Mouse (Mus musculus): ENCODE results near the gene Dclre1c.
"Not testable (repeated sequence)": the region's sequence is repeated elsewhere in the genome, so short reads cannot be mapped to it uniquely, and the experiment has no call there.

The Dclre1c gene

DNA sequence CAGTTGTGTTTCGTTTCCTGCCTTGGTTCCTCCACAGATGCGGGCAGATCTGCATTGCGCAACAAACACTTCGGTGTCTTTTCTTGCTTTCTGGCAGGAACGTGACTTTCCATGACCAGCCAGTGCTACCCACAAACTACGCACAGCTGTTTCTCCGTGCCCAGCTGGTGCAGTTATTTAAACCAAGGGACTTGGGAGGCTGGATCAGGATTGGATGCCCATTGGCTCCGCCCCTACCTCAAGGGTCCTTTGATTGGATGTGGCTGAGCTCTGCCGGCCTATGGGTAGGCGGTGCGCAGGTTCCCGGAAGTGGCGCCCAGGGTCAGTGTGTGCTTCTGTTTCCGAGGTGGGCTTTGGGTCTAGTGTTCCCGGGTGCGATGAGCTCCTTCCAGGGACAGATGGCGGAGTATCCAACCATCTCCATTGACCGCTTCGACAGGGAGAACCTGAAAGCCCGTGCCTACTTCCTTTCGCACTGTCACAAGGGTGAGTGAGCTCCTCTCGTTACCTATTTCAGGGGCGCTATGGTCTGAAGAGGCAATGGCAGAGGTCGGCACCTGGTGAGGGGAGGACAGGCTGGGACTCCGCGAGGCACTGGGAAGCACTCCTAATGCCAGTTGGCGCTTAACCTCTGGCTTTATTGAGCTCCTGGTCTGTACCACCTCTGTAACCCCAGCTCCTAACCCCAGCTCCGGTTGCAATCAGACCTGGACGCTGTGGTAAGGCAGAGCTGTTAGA lies at the start of gene Dclre1c:
Gene Dclre1c (plus strand): TSS at position 291 of the 738 bp plus-strand sequence.
- DNase-seq: peak; percentile 91 to 96

- DNase-seq: no peak
Measured at GRCm38 (mm10) chr2:3387105-3387860, 36.6 kb upstream of the Dclre1c start.

DNA sequence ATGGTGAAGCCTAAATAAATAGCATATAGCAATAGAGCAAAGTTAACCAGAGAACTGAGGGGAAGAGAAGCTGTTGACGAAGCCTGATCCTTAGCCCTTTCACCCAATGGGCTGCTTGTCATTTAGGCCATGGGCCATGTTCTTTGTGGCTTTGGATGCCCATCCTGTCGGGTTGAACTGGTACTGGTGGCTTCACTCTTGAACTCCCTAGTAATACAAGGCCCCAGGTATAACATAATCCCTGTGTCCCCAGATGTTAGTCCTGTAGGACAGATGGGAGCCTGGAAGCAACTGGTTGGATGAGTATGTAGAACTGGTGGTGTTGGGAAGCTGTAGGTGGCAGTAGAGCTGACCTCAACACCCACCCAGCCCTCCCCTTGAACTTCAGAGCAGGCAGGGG lies 32.0 kb upstream of the Dclre1c start:
- no peak for DNase-seq

DNA sequence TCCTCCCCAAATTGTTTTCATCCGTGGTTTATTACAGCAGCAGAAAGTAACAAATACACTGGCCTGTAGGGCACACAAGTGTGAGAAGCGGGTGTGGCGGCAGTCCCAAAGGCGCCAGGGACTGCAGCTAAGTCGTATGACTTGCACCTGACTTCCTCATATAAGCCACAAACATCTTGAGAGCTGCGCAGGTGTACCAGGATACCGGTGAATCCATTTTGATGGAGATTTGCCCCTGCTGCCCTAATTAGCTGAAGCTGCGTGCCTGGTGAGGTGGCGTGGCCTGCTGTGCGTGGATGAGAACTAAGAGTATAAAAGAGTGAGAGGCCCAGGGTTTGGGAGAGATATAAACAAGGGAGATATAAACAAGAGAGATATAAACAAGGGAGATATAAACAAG lies 26.8 kb upstream of the Dclre1c start, which contains the start of gene Olah:
Gene Olah (minus strand): TSS at position 101 of the 400 bp plus-strand sequence.
- not testable (repeated sequence) for DNase-seq

DNA sequence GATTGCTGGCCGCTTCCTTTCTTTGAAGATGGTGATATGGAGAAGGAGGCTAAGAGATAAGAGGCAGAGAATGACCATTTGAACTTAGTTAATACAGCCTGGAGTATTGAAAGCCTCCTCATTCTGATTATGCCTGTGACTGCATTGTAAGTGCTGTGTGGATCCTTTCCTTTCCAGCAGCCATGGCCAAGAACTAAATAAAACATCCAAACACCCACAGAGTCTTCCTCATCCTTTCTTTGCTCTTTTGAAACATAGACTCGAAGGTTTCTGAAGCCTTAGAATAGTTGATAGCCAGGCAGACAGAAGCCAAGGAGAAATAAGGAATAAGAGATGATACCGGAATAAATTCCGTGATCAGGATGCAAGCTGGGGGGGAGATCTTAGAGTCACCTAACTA lies 17.9 kb upstream of the Dclre1c start:
- DNase-seq: no peak

DNA sequence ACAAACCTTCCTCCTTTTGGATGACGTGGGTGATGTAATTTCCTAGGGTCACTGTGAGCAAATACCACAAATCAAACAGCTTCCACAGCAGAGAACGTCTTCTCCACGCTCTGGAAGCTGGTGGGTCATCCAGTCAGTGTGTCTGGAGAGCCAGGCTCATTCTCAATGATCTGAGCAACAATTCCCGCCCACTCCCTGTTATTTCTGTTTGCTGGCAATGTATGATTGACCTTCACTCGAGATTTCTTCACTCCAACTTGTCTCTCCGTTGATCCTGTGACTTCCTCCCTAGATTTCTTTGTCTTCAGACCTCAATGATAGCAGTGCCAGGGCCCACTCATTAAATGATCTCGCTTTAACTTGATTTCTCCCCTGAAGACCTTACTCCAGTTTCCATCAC lies 16.2 kb upstream of the Dclre1c start:
- no peak for DNase-seq

DNA sequence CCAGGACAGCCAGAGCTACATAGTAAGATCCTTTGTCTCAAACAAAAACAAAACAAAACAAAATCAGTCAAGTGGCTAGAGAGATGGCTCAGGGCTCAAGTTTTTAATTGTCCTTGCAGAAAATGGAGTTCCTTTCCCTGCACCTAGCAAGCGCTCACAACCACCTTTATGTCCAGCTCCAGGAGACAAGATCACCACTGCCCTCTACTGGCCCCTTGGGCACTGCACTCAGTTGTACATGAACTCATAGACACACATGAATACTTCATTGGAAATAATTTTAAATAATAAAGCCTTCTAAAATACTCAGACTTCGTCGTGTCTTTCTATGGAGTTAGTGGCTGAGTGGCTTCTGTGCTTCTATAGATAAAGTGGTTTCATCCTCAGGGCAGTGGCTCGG lies 9.7 kb upstream of the Dclre1c start:
- DNase-seq: peak; percentile 67 to 68

- no peak for DNase-seq
Measured at GRCm38 (mm10) chr2:3415676-3416075, 8.3 kb upstream of the Dclre1c start.

DNA sequence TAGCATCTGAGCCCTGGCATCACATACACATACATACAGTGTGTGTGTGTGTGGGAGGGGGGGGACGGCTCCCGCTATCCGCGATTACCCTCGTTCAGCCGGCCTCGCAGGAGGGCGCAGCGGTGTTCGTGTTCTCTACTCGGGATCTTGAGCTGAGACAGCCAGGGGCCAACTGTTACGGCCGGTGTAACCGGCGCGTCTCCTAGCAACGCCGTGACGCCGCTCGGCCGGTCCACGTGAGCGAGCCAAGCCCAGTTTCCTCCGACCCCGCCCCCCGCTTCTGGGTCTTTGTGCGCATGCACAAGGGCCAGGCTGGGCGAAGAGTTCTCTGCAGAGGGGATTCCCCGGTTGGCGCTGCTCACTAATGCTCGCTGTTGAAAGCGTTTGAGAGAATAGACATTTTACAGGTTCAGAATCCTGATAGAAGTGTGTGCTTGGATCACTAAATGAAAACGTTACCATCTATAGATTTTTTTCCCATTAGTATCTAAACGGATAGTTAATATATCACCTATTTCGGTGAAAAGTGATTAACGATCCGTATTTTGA lies 5.0 kb upstream of the Dclre1c start:
- peak; percentile 89 to 91 for DNase-seq

DNA sequence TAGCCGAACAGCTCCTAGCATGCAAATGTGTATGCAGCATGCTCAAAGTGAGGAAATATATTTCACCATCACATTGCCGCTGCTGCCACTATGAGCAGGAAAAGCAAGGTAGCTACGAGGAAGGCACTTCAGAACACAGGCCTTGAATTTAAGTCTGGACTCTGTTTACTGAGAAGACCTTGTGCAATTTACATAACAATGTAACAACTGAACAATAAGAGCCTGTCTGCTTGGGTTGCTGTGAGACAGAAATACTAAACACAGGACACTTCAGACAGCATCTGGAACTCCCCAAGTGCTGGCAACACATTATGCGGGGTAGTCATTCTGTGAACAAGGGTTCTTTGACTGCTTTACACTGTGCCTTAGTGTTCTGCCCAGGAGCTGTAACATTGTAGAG lies 3.8 kb upstream of the Dclre1c start:
- DNase-seq: no peak

GRCm38 (mm10) chr2:3422548-3422947 lies 1.4 kb upstream of the Dclre1c start, which contains the start of gene Meig1:
Gene Meig1 (minus strand): TSS chr2:3422648.
- no peak for DNase-seq

GRCm38 (mm10) chr2:3424579-3424910 lies 614 bp downstream of the Dclre1c start:
- no peak for DNase-seq

GRCm38 (mm10) chr2:3430956-3431355 lies 7.0 kb downstream of the Dclre1c start:
- peak; percentile 63 to 81 for DNase-seq

- no peak for DNase-seq
Measured at GRCm38 (mm10) chr2:3435369-3436061, 11.6 kb downstream of the Dclre1c start.

DNA sequence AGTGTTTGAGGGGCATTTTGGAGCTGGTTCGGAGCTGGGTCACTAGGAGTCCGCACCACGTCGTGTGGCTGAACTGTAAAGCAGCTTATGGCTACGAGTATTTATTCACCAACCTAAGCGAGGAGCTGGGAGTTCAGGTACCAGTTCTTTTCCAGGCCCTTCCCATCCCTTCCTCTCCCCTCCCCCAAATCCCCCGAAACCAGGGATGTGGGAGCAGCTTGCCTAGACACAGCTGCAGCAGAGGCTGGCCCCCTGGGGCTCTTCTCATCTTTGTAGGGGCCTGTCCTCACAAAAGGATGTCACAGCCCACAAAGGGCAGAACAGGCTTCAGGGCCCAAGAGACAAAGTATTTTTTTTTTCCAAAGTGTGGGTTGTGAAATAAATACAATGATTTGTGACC lies 14.0 kb downstream of the Dclre1c start:
- no peak for DNase-seq

DNA sequence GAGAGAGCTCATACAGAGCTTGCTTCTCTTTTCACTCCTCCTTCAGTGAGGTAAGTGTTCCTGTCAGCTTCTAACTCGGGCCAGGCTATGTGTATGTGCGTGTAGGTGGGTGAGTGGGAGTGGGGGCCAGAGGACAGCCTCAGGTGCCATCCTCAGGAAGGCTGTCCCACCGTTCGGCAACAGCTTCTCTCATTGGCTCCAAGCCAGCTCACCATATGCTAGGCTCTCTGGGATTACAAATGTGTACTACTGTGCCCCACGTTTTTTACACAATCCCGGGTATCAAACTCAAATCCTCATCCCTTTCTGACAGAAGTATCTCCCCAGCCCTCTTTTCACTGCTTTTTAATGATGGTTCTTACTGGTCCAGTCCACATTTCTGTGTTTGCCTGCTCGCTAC lies 20.3 kb downstream of the Dclre1c start:
- no peak for DNase-seq

GRCm38 (mm10) chr2:3445984-3446383 lies 22.1 kb downstream of the Dclre1c start:
- DNase-seq: no peak

GRCm38 (mm10) chr2:3449431-3449830 lies 25.5 kb downstream of the Dclre1c start:
- no peak for DNase-seq

DNA sequence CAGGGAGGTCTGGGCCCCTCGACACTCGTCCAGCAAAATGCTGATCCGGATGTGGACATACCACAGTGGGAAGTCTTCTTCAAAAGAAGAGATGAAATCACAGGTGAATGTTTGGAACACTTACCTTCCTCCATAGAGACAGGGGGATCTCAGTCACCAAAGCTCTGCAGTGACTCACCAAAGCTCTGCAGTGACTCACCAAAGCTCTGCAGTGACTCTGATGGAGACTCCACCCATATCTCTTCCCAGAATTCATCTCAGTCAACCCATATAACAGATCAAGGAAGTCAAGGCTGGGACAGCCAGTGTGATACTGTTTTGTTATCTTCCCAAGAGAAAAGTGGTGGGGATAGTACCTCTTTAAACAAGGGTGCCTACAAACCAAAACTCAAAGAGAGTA lies 29.2 kb downstream of the Dclre1c start:
- no peak for DNase-seq

DNA sequence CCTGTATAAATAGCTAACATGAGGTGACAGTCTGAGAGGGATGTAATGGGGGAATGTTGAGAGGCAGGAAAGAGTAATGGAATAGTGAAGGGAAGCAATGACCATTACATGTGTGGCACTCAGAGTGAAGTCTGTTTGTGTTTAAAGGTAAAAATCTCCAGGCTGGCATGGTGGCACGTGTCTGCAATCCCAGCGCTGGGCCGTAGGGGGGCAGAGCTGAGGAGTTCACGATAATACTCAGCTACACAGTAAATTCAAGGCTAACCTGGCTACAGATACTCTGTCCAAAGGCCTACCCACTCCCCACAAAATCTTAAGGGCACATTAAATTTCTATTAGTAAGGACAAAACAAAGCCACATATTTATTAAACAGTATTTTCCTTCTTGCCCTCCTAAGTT lies 32.7 kb downstream of the Dclre1c start:
- DNase-seq: no peak

GRCm38 (mm10) chr2:3473891-3474290 lies 50.0 kb downstream of the Dclre1c start:
- DNase-seq: no peak

DNA sequence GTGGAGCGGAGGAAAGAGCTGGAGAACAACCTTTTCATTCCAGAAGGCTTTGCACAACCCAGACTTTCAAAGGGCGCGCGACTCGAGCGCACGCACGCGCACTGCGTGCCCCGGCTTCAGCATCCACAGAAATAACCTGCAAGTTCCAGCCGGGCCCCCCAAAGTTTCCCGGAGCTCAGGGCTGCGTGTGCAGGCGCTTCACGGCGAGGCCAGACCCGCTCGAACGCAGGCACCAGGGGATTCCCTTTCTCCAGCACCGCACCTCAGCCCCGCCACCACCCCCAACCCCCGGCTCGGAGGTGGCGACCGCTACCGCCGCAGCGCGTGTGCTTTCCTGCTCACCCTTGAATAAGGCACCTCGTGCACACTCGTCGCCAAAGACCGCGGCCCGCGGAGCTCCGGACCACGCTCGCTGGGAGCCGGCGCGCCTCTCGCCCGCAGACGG lies 50.5 kb downstream of the Dclre1c start:
- peak; percentile 53 to 64 for DNase-seq

GRCm38 (mm10) chr2:3474861-3475283 lies 50.9 kb downstream of the Dclre1c start, which contains the start of gene Suv39h2:
Gene Suv39h2 (minus strand): TSS chr2:3475031.
- DNase-seq: peak; percentile 97 to 98

Data from thymus, postnatal 36 days (tissue).